Mouse (Mus musculus) gastrocnemius, adult 2 months (tissue): Measurements from ENCODE around the gene Capn12. TPM values are rescaled to one million over a fixed set of nuclear protein-coding genes. Genes with fewer than 3 reads are reported as not detected.

Experiments used
- DNase-seq: peaks from one replicate; pipeline ENCODE4 v3.0.0; 2022
- H3K27ac ChIP-seq: fragments of 200-600 bp; 2 replicates; pipeline ENCODE4 v1.8.1; 2022; ENCODE audit warnings: mild to moderate bottlenecking
- H3K4me3 ChIP-seq: fragments of 200-600 bp; 2 replicates; pipeline ENCODE4 v1.8.1; 2022; ENCODE audit warnings: mild to moderate bottlenecking, moderate library complexity
- CTCF ChIP-seq: fragments of 200-600 bp; IDR thresholded peaks from 2 replicates; pipeline ENCODE4 v1.8.1; 2022; ENCODE audit warnings: antibody characterized with exemption, mild to moderate bottlenecking, moderate library complexity
- intact Hi-C: fragments of 180-260 bp; cut with DNase I; formaldehyde crosslinking; loops from one replicate; pipeline ENCODE4 v1.15.1; 2025
- total RNA-seq, 2 experiments: library from RNA; stranded (reverse); gene quantifications; 2 replicates each; pipeline ENCODE4 v1.2.3; 2021

The Capn12 gene
- total RNA-seq, 2 experiments from 2014 or later, result 0.15 to 0.28 TPM

DNA sequence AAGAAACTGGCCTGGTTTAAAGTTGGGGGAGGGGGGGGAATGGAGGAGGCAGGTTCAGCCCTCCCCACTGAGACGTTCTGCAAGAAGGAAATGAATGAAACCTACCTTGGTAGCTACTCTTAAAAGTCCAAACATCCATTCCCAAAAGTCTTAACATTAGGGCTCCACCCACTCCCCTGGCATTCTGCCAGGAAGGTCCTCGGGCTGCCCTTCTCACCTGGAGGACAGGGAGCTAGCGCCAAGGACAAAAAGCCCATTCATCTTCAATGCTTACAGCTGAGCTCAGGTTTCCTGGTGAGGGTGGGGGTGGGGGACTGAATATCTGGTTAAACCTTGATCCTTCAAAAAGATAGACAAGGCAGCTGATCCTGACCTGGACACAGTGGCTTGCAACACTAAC is 48.2 kb downstream of the Capn12 start:
- intact Hi-C loops, result no loop called here
- H3K27ac ChIP-seq, result peak overlapping the region; percentile 62
- no peak for TF ChIP-seq CTCF
- no peak for DNase-seq
- H3K4me3 ChIP-seq, result no peak overlapping the region

DNA sequence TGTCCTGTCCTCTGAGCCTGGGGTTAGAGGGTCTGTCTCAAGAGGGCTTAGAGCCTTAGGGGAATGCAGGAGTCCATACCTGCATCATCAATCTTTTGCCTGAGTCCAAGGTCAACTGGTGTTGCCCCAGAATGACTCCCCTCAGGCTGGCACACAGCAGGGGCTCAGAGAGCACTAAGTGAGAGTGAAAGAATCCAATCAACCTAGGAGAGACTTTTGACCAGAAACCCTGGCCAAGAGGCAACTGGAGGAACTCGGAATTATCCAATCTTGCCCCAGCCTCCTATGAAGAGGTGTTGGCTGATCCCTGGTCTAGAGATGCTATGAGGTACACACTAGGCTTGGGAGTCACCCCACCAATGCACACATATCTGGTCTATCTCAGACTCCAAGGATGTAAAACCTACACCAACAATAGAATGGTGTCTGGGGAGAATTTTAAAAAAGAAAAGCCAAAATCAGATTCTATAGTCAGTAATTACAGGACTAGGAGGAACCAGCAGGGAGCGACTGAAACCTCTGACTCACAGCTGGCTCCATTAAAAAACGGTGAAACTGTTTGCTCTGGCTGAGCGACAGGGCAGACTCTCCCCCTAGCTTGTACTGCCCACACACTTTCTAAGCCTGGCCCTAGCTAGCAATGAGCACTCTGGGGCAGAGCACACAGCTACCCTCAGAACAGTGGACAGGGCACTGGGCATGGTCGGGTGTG is 49.3 kb downstream of the Capn12 start:
- intact Hi-C loops, result no loop called here
- peak overlapping the region; percentile 62 for H3K27ac ChIP-seq
- DNase-seq, result no peak
- peak; percentile 17 for TF ChIP-seq CTCF
- no peak overlapping the region for H3K4me3 ChIP-seq

DNA sequence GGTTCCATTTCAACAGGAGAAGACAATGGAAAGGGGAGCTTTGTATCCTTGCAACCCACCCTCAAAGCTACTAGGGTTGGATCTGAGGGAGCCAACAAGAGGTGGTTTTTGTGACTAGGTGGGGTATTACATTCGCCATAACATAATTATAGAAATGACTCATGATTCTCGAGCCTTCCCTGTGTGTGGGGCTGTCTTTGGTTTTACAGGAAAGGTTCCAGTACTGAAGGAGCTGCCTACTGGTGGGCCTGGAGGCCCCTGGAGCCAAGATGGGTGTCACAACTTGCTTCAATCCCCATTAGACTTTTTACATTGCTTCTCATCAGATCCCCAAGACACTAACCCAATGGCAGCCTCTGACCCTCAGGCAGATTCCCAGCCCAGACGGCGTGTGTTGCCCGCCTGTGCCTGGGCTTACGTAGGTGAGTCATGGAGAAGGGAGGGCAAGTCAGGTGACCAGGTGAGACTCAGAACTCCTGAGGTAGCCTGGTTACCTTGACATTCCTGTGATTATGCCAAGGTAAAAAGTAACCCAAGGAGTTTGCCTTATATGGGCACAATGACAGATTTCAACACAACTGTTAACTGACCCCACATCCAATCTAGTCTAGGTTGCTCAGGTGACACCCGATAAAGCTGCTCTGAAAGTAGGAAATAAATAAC is 49.9 kb downstream of the Capn12 start:
- Histone ChIP-seq H3K4me3 (no peak overlapping the region), H3K27ac (peak overlapping the region; percentile 62)
- no peak for TF ChIP-seq CTCF
- intact Hi-C loops, result no loop called here
- no peak for DNase-seq

DNA sequence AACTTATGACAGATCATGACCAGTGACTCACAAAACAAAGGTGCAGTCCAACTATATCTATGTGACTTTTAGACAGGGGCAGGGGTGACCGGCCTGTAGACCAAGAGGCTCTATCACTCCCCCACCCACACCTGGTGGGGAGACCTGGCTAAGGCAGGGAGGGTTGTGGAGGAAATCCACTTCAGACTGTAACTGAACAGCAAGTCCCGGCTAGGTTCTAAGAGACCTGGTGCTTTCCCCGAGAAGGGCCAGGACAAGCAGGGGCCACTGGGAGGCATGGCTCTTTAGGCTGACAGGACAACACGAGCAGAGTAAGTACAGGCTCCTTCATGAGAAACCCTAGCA is 50.4 kb downstream of the Capn12 start:
- peak overlapping the region; percentile 62 for H3K27ac ChIP-seq
- intact Hi-C loops, result no loop called here

DNA sequence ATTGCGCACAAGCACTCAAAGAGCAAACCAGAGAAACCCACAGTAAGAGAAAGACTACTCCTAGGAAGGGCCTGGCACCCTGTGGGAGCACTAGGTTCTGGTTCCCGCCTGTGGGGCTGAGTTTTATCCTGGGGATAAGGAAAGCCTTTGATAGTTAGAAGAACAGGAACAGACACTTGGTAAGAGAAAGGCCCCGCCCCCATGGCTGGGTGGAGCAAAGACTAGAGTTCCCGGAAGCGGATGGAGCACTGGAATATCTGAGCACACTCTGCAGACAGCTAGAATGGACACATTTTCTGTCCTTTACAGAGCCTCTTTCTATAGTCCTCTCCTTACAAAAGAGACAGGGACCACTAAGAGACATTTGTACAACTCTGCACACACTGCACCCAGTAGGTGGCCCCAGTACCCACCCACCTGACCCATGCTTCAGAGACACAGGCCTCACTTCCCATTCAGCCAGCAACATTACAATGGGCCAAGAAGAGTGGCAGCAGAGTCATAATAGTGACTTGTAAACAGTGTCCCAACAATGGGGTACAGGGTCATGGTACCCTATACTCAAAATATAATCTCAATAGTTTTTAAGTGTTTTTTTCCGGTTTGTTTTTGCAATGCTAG is 51.3 kb downstream of the Capn12 start:
- TF ChIP-seq CTCF, result no peak
- Histone ChIP-seq H3K4me3 (no peak overlapping the region), H3K27ac (peak overlapping the region; percentile 49; the same call in 1 of the 2 replicates)
- intact Hi-C loops, result no loop called here
- DNase-seq, result peak; percentile 55

More for the DNA sequence above, 50.4 kb downstream of the Capn12 start:
- DNase-seq, result no peak
- H3K4me3 ChIP-seq, result no peak overlapping the region
- no peak for TF ChIP-seq CTCF

DNA sequence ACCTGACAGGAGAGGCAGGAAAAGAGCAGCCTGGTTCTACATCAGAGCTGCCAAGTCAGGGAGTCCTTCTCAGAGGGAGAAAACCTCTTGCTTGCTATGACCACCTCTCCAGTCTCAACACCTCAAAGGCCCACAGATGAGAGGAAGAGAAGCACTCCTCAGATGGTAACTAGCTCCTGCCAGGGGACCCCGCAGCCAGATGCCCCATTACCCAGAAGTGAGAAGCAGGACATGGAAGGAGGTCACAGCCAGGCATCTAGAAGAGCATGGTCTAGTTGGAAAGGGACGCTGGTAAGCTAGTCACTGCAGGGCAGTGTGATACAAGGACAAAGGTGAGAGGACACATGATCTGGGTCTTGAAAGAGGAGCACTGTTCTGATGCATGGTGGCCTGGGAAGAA is 52.6 kb downstream of the Capn12 start:
- TF ChIP-seq CTCF, result no peak
- no peak overlapping the region for H3K4me3 ChIP-seq
- peak overlapping the region; percentile 92 for H3K27ac ChIP-seq
- DNase-seq, result no peak
- intact Hi-C loops, result no loop called here

DNA sequence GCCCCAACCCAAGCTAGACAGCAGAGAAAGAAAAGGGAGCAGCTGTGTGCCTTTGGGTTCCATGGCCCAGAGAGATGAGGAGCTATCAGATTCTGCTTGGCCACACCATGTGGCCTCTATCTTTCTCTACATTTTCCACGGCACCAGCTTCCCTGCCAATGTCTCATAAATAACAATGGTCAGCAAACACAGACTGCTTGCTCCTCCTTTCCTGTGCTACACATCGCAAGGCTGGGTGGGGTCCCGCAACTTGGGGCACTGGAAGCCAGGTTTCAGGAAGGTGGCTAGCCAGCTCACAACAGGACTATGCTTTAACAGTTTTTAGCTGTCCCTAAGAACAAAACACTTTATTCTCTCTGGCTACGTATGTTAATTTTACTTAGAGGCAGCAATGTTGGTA is 55.6 kb downstream of the Capn12 start:
- TF ChIP-seq CTCF, result no peak
- intact Hi-C loops, result no loop called here
- Histone ChIP-seq H3K4me3 (peak overlapping the region; percentile 24), H3K27ac (peak overlapping the region; percentile 92)
- no peak for DNase-seq

DNA sequence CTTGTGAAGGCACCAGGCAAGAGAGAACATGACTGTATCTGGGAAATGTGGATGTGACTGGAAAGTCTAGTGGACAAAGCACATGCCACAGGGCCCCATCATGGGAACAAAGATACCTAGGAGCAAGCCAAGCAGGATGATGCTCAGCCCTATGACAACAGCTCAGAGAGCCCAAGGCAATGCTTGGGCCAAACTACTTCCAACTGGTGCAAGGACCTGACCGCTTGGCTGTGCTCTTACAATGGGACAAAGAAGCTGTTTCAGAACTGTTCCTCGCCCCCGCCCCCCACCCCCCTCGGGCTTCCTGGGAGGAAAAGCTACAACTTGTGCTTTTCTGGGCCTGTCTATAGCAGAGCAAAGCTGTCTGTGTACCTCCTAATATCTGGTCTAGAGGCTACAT is 57.4 kb downstream of the Capn12 start:
- Histone ChIP-seq H3K27ac (peak overlapping the region; percentile 92), H3K4me3 (0 out of 2 replicates have a peak overlapping the region, but pooled peaks have one; percentile 28)
- intact Hi-C loops, result loop anchor here (2.0 kb wide), 1 partner anchor 22 kb away; no protein-coding TSS in a partner anchor
- peak; percentile 34; the same call in 1 of the 2 replicates for TF ChIP-seq CTCF
- no peak for DNase-seq

DNA sequence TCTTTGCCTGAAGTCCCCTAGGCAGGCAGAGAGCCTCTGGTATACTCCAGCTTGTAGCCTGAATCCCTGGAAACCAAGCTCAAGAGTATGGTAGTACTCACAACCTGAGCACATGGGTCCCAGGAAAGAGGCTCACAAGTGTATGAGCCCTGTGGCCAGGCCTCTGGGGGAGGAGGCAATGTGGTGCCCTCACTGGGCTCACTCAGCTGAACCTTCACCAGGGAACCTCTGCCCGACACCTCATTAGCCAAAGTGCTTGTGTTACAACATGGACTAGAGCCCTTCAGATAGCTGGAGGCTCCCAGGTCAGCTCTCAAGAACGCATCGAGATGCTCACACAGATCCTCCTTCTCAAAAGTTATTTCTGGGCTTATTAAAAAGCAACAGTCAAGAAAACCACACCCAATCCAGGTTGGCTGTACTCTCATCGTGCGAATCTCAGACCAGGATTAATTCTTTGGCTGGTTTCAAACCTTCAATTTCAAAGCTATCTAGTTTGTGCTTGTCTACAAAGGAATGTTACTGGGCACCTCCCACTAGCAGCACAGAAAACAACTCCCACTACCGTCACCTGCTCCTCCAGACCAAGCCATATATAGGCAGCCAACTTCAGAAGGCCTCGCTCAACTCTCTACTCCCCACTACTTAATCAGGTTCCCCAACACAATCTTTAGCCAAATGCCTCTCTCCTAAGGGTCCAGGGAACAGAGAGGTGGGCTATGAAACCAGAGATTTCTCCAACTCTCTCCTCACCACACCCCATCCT is 58.4 kb downstream of the Capn12 start:
- TF ChIP-seq CTCF, result no peak
- Histone ChIP-seq H3K27ac (peak overlapping the region; percentile 92), H3K4me3 (peak overlapping the region; percentile 5; the same call in 1 of the 2 replicates)
- intact Hi-C loops, result loop anchor here (2.0 kb wide), 1 partner anchor 21 kb away; no protein-coding TSS in a partner anchor
- peak; percentile 55 for DNase-seq

DNA sequence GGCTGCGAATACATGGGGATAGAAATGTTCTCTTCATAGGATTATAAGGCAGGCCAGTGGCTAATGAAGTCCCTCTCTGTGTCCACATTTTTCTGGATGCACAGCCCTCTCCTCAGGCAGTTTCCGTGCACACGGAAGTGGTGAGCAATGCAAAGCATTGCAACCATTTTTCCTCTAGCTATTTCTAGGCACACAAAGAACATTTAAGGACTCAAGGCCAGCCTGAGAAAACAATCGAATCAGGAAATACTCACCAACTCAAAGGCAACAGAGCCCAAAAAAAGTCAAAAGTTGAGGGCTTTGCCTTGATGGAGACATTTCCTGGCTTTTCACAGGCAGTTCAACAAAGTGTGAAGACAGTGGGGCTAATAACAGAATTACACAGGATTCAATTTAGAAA is 59.9 kb downstream of the Capn12 start:
- DNase-seq, result no peak
- H3K4me3 ChIP-seq, result no peak overlapping the region
- peak overlapping the region; percentile 92 for H3K27ac ChIP-seq
- TF ChIP-seq CTCF, result no peak
- intact Hi-C loops, result no loop called here

DNA sequence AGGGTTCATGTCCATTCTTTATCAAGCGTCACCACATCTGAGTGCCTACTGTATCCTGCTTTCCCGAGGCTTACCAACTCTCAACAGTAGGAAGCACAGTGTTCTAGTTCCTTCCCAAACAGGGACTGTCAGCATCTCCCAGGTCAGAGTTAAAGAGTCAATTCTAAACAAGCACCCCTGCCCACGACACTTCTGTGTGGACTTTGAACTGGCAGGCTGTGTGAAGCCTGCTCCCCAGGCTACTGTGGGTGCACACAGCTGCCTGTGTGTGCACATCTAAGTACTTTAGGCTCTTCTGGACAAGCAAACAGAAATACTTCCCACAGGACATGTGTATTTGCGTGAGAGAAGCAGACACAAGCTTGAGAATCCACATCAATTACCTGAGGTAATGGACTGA is 60.3 kb downstream of the Capn12 start:
- TF ChIP-seq CTCF, result no peak
- DNase-seq, result no peak
- peak overlapping the region; percentile 92 for H3K27ac ChIP-seq
- H3K4me3 ChIP-seq, result no peak overlapping the region
- intact Hi-C loops, result no loop called here

Other genes starting within 250 kb of the Capn12 start
- under 1 TPM; 0.47 to 0.84 TPM for gene Fbxo27, start 188.6 kb upstream of the Capn12 start, total RNA-seq
- 1 to 10 TPM; 2.5 to 4.9 TPM for gene Fbxo17, start 164.6 kb upstream of the Capn12 start, total RNA-seq
- gene Mrps12, start 139.6 kb upstream of the Capn12 start, total RNA-seq, result 10 to 100 TPM; 36.0 to 41.0 TPM
- 10 to 100 TPM; 11.7 to 14.7 TPM for gene Sars2, start 139.4 kb upstream of the Capn12 start, total RNA-seq
- gene Ccer2, start 125.2 kb upstream of the Capn12 start, total RNA-seq, result not detected
- gene Sirt2, start 114.7 kb upstream of the Capn12 start, total RNA-seq, result 10 to 100 TPM; 91.0 to 92.5 TPM
- gene Nfkbib, start 113.9 kb upstream of the Capn12 start, total RNA-seq, result 10 to 100 TPM; 27.1 to 31.3 TPM
- gene Rinl, start 92.5 kb upstream of the Capn12 start, total RNA-seq, result under 1 TPM; 0.71 to 0.89 TPM
- gene Hnrnpl, start 72.9 kb upstream of the Capn12 start, total RNA-seq, result 100 to 1,000 TPM; 131 to 143 TPM
- gene Ech1, start 56.2 kb upstream of the Capn12 start, total RNA-seq, result 100 to 1,000 TPM; 173 to 338 TPM
- 1 to 10 TPM; 2.6 to 7.3 TPM for gene Lgals4, start 47.6 kb upstream of the Capn12 start, total RNA-seq
- not detected for gene Lgals7, start 17.6 kb upstream of the Capn12 start, total RNA-seq
- 10 to 100 TPM; 27.1 to 40.2 TPM for gene Actn4, start 80.9 kb downstream of the Capn12 start, total RNA-seq
- 100 to 1,000 TPM; 122 to 141 TPM for gene Eif3k, start 100.4 kb downstream of the Capn12 start, total RNA-seq
- under 1 TPM; 0.25 to 0.33 TPM for gene Map4k1, start 100.6 kb downstream of the Capn12 start, total RNA-seq
- 1,000 to 10,000 TPM; 1,499 to 2,077 TPM for gene Ryr1, start 243.8 kb downstream of the Capn12 start, total RNA-seq